Mouse (Mus musculus): Measurements from ENCODE around the gene Mdk.
A peak's percentile ranks its signal among the peaks of the same experiment; 100 is the strongest.

Mdk gene

DNA sequence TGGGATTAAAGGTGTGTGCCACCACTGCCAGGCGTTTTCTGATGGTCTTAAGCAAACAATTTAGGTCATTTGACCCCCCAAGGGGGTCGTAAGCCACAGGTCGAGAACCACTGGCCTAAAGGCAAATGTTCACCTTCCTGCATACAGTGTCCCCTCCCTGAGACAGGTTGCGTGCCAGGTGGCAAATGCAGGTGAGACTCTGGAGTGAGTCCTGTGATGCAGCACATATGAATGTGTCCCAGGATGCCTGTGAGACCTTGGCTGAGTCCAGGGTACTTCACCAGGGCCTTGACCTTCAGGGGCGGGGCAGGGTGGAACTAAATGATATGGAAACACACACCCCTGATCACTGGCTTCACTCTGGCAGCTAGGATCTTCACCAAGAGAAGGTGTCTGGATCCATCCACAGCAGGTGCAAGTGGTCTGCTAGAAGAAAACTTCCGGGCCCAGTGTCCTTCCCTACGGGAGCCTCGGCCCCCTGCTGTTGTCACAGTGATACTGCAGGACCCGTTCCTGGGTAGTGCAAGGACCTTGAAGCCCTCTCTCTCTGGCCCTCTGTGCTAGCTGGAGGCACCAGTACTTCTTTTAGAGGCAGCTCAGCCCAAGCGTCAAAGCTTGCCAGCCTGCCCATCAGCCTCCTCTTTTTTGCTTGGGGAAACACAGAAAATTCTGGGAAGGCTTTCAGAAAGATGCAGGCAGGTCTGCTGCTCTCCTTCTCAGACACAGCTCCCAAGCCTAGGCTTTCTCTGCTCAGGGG, 26.8 kb upstream of the Mdk start:
- peak; percentile 79 for DNase-seq (ENCODE audit: low read depth, low spot score)

DNA sequence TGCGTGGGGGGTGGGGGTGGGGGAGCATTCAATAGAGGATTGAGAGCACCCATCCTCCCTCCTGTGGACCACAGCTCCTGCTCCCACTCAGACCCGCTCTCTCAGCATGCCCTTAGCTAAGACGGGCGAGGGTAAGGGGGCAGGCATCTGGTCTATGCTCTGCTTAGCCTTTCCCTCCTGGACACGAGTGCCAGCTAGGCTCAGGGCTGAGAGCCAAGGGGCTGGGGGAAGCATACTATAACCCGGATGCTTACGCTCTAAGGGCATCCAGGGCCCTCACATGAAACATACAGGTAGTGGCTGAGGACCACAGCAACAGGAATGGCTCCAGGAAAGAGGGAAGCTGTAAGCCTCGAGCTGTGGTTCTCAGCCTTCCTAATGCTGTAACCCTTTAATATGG, 26.0 kb upstream of the Mdk start:
- no peak for DNase-seq (ENCODE audit: low read depth, low spot score)

DNA sequence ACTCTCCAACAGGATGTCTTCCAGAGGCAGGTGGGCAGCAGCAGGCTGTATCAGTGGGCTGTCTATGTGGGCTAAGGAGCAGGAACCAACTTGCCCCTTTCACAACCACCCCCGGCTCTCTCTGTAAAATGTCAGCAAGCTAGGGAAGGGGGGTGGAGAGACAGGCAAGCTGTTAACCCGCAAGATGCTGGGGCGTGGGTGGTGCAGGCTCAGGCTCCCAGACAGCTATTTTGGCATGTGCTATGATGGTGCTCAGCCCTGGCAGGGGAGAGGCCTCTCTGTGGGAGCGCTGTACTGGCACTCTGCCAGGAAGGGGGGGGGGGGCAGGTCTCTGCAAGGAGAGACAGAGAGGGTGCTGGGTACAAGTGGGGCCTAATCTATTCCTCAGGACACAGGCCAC, 25.0 kb upstream of the Mdk start:
- no peak for DNase-seq (ENCODE audit: low read depth, low spot score)

DNA sequence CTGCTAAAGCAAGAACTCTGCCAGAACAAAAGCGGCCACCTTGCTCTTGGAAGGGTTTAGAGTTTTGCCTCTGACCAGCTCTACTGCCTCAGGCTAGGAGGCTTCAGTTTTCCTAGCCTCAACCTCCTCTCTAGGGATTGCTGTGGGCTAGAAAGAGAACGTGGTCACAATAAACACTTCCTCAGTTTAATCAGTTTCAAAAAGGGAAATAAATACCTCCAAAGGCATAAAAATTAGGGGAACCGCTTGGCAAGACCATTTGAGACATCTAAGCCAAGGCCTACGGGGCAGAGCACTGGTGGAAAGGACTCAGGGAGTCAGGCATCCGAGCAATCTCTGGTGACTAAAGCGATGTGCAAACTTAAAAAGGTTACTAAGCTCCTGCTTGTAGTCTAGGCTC, 23.8 kb upstream of the Mdk start:
- DNase-seq (ENCODE audit: low read depth, low spot score): no peak

DNA sequence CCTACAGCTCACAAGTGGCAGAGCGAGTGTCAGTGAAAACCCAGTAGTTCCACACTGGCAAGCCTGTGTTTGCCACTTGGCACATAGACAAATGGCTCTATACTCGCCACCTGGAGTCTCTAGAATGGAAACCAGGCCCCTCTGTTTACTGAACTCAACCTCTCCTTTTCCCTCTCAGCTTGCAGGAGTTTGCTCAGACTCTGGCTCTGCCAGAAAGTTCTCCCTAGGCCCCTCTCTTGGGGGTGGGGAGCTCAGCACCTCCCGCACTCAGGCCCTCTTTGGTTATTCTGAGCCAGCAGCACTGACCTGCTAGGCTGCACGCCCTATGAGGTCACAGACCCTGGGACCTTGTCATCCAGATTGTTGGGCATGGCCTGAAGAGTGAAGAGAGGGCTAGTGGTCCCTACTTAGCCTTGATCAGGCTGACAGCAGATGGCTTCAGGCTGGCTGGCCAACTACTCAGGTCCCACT, 23.1 kb upstream of the Mdk start:
- no peak for DNase-seq (ENCODE audit: low read depth, low spot score)

DNA sequence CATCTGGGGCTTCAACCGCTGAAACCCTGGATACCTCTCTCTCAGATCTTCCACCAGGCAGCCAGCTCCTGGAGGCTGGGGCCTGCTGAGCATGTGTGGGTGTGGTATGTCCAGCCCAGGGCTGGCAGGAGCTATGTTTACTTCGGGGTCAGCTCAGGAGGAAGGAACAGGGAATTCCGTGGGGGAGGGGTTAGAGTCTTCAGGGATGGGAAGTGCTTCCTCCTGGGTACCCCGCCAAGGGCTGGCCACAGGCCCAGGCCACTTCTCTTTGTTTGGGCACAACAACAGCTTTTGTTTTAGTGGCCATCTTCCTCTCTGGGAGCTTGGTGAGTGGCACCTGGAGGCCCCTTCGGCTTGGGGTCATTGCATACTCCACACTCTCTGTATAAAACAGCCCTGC, 21.7 kb upstream of the Mdk start:
- no peak for DNase-seq (ENCODE audit: low read depth, low spot score)

DNA sequence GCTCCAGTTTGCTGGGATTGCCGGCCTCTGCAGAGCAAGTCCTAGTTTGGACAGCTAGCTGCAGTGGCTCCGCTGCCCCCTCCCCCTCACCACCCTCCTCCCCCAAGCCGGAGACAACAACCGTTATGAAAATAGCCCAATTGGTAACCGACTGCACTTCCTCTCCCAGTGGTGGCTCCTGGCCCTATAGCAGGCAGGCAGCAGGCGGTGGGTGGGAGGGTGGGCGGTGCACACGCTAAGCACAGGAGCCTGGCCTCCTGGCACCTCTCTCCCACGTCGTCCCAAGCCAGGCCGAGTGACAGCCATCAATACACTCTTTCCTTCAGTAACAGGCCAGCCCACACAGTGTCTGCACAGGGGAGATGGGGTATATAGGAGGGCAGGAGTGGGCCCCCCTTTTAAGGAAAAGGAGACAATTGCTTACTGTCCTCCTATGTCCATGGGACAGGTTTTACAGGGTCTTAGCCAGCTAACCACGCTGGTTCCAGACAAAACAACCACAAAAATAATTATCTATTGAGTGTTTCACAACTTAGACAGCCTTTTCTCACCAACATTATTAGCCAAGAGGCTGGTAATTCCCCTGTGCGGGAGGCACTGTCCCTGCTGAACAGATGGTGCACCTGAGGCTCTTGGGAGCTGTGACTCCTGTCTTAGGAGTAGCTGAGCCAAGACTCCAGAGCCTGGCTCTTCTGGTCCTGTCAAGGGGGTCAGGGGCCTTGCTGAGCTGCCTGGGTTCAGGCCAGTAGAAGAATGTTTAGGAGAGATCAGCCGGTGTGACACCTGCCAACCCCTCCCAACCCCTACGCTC, 18.4 kb upstream of the Mdk start:
- DNase-seq (ENCODE audit: low read depth, low spot score): peak; percentile 71

DNA sequence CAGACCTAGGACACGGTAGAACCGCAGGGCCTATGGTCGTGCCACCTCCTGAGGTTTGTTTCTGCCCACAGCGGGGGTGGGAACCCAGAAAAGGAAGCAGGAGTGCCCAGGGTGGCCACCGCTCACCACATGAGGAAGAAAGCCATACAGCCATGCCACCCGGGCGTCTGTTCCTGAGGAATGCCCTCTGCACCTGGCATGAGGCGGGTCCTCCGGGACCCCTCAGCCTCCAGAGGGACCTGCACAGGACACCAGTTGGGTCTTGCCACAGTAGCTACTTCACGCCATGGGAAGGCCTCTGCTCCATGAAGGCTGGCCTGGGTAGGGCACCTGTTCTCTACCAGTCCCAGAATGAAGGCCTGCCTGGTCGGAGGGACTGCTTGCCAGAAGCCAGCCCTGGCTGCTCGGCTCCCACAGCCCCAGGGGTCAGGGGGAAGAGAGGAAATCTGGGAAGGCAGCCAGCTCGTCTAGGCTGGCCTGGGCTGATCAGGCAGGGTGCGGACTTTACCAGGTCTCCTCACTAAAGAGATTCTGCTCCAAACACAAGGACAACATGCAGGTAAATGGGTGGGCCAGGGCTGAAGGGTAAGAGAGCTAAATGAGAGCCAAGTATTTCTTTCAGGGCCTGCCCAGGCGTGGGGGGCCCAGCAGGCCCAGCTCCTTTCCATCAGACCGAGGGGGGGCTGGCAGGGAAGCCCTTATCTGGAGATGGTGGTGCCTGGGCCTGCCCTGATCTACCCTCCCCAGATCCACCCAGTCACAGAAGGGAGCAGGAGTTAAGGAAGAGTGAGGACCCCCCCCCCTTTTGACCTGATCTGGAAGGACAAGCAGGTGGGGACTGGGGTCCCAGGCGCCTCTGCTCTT, 17.5 kb upstream of the Mdk start:
- DNase-seq (ENCODE audit: low read depth, low spot score): no peak

DNA sequence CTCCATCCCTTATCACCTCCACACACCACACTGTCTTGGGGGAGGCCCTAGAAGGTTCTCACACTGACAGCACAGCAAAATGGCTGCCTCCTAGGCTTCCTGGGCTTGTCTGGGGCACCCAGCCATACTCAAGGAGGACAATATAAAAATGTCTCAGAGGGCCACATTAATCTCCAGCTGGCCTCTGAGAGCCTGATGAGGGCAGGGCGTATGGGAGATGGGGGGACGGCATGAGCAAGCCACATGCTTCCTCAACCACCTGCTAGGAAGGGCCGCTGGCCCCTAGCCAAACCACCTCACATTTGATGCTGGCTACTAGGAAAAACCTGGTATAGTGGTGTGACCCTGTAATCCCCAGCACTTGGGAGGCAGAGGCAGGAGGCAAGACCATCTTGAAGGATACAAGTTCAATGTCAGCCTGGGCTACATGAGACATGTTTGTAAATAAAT, 16.7 kb upstream of the Mdk start:
- no peak for DNase-seq (ENCODE audit: low read depth, low spot score)

DNA sequence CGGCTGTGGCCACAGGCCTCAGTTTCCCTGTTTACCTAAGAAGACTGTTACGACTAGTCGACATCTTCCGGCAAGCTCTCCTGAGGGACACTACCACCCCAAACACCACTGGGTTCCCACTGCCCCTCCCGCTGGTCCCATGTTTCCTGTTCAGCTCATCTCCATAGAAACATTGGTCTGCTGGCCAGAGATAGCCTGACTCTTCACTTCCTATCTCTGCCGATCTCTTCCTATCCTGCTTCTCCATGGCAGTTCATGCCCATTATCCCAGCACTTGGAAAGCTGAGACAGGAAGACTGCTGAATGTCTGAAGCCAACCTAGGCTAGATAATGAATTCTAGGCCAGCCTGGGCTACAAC, 16.0 kb upstream of the Mdk start:
- no peak for DNase-seq (ENCODE audit: low read depth, low spot score)

DNA sequence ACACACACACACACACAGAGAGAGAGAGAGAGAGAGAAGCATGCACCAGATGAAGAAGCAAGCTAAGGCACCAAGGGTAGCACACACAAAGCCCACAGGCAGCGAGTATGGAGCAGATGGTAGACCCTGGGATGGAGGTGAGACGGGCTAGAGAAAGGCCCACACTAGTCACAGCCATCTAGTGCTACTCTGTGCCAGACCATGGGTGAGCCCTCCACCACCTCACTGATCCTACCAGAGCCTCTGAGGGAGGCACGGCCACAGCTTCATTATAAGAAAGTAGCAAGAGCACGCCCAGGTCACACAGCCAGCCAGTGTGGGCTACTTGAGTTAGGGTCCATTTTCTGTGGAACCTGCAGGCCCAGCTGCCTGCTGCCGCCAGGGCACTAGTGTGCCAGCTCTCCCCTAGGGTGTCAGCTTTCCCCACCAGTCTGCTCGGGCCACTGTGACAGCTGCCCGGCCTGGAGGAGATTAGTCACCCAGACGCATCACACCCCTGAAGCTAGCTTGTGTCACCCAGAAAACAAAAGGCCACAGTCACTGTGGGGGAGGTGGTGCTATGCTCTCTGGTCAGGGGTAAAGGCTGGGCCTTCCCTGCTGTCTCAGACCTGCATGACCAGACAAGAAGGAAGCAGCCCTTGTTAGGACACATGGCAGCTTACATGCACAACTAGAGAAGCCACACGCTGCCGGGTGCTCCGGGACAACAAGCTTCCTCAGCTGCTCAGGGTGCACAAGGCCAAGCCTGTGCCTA, 15.5 kb upstream of the Mdk start:
- no peak for DNase-seq (ENCODE audit: low read depth, low spot score)

DNA sequence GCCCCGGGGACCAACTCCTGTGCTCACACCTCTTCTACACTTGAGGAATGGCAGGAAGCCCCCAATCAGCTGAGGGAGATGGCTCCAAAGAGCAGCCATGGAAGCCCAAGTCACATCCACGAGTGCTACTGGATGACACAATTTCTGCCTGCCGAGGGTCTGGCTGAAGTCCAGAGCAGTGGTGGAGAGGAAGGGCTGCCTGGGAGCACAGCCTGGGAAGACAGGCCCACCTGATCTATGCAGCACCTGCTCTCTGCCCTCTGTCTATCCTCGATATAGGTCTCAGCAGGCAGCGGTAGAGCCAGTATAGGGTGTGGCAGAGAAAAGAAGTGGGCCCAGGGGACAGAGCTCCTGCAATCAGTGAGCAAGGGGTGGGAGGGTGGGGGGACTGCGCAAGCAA, 14.7 kb upstream of the Mdk start:
- DNase-seq (ENCODE audit: low read depth, low spot score): no peak

DNA sequence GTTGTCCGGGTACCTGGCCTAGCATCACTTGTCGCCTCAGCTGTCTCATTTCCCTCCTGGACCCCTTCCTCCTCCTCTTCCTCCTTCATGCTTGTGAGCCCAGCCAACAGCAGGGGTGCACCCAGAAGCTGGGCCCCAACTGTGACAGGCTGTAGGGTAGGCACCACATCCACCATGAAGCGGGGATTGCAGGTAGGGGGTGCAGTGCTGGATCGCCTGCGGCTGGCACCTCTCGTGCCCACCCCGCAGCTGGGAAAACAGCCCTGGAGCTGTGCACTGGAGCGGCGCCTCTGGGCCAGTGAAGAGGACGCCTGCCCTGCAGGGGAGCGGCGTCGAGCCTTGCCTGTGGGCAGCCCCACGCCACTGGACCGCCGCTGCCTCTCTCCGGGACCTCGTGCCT, 13.4 kb upstream of the Mdk start, which contains the start of gene Gm9821:
Gene Gm9821, plus strand, starts transcription at position 221 of the 400 bp plus-strand sequence.
- DNase-seq (ENCODE audit: low read depth, low spot score): no peak

DNA sequence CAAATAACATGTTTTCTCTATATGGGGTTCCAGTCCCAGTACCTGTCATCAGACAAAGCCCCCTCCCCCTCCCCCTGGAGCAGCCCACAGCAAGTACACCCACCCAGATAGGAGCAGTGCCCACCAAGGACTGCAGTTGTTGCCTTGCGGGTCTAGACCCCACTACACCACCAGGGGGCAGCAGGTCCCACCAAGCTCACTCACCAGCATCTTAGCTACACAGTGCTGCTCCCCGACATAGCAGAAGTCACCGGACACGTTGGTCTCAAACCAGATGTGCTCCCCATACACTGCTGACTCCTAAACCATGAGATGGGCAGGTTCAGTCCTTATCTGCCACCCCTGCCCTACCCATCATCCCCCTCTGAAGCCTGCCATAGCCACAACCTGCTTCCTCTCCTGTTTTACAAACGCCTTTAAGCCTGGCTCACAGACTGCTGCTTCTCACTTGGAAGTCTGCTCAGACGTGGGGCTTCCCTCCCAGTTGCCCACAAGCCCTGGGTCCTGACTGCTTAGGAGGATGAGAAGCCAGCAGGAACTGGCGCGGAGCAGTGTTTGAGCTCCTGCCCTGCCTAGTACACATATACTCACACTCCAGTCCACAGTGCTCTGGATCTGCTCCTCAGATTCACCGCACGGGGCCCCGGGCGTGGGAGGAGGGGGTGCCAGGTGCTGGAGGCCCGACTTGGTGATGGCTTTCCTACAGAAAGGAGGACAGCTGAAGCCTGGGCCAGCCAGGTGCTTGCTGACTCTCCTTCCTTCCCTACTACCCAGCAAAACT, 12.3 kb upstream of the Mdk start:
- peak; percentile 78 for DNase-seq (ENCODE audit: low read depth, low spot score)

DNA sequence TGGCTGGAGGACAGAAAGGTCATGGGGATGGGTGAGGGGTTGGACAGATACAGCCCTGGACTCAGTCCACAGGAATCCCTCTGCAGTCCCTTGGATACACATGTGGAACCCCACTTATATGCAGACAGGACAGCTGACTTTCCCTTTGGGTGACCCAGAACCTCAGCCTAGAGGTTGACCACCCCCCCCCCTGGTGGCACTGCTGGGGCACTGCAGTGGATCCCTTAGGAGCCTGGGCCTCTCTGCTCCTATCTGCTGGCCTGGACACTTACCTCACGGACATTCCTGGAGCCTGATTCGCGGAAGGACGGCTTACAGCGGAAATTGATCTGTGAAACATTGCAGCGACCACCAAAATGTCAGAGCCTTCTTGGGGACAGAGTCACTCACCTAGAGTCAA, 10.3 kb upstream of the Mdk start:
- peak; percentile 34 for DNase-seq (ENCODE audit: low read depth, low spot score)

DNA sequence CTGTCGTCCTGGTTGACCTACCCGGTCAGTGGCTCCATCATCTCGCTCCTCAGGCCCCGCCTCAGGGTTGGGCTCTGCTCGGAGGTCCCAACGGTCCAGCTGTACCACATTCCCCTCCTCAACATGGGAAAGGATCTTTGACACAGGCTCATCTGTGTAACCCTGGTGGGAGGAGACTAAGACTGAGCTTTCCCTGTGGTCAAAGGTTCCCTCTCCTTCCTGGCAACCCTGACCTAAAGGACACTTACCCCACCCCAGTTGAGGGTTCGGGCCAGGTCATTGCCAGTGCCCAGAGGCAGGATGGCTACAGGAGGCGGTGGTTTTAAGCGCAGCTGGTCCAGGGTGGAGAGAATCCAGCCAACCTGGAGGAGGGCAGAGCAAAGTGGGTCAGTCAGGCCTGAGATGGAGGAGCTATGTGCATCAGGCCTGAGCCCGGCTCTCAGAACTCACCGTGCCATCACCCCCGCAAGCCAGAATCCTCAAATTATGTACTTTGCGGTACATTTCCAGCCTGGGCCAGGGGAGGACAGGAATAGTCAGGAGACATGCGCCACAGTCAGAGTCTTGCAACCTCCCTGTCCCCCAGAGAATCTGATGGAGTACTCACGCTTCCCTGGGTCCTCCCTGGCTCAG, 7.3 kb upstream of the Mdk start:
- no peak for DNase-seq (ENCODE audit: low read depth, low spot score)

DNA sequence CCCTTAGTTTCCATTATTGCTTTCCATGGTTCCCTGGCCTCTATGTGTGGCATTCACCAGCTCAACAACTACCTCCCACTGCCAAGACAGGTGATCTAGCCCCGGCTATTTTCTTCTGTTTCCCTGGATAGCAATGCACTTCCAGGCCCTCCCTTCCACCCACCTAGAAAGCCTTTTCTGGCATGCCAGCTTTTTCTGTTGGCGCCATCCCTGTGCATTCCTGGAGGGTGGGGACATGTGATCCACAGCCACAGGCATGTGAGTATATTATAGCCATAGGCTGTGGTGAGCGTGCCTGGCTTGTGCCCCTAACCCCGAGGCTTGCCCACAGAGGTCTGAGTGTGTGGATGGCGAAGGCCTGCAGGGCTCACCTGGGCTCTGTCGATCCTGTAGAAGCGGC, 4.1 kb upstream of the Mdk start:
- DNase-seq (ENCODE audit: low read depth, low spot score): no peak

DNA sequence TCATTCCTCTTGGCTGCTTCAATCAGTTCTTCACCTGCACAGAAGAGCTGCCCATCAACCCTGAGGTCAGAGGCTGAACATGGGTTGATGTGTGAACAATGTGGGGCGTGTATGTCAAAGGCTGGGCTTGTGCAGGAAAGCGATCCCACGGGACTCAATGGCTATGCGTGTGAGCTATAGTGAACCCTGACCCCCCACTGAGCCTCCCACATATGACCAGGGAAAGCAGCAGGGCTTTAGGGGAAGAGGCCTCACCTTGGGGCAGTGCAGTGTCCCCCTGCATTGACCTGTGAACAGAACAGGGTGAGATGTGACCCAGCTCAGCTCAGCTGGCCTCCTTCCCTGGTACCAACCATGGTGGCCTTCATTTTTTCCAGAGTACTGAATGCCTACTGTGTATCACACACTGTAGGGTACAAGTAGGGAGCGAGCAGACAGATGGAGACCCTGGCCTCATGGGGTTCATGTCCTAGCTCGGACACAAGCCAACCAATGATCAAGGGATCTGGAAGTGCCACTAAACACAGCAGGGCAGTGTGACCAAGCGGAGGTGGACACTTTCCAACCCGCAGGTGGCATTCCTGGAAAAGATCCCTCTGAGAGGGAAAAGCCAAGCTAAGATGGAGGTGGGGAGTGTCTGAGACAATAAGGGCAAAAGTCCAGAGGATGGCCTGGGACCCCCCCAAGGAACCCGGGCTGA, 2.9 kb upstream of the Mdk start:
- peak; percentile 52 for DNase-seq (ENCODE audit: low read depth, low spot score)

DNA sequence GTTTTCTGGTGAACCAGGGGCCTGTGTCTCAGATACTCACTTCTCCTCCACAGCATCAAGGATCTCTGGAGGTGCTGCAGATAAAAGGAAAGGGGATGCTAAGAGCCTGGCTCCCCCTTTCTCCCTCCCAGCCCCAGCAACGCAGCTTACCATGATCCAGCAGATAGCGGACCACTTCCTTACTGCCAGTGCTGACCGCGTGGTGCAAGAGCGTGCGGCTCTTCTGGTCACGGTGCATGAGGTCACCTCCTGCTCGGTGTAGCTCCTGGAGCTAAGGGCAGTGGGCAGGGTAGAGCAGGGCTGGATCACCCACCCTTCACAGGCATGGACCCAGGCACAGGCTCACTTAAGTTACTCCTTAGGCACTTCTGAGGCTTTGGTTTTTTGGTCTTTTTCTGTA, 1.9 kb upstream of the Mdk start:
- DNase-seq (ENCODE audit: low read depth, low spot score): no peak
